Mouse (Mus musculus) heart, postnatal 10 days (tissue): ENCODE data around the gene Mup17. TPM values are rescaled to one million over a fixed set of nuclear protein-coding genes. Genes with fewer than 3 reads are reported as not detected.
A peak's percentile ranks its signal among the peaks of the same experiment; 100 is the strongest.
"Not testable (repeated sequence)": the region's sequence is repeated elsewhere in the genome, so short reads cannot be mapped to it uniquely, and the experiment has no call there.

Source experiments
- DNase-seq, 2 experiments: peaks; one replicate each; pipeline ENCODE4 v3.0.0; 2021
- intact Hi-C: fragments of 180-260 bp; cut with DNase I; formaldehyde crosslinking; loops from one replicate; pipeline ENCODE4 v1.15.1; 2025
- total RNA-seq, 2 experiments: library from RNA; stranded (reverse); gene quantifications; 2 replicates each; pipeline ENCODE4 v1.2.3; 2021

The Mup17 gene
- not detected for total RNA-seq

DNA sequence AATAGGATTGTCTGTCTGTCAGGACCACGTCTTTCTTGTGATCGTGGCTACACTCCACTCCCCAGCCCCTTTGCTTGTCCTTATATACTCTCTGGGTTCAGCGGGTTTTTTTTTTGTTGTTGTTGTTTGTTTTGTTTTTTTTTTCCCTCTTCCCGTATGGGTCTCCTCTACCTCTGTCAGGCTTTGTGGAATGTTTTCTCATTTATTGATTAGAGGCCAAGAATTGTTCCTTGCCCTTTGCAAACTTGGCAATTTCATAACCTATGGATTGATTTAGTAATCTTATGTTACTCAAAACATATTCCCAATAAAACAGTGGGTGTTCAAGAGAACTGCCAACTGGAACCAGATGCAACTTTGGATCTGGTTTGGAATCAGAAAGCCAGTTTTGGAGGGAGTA, at the start of gene Mup17:
Gene Mup17 (minus strand): TSS at position 101 of the 400 bp plus-strand sequence.
- intact Hi-C loops, DNase-seq: not testable (repeated sequence)

DNA sequence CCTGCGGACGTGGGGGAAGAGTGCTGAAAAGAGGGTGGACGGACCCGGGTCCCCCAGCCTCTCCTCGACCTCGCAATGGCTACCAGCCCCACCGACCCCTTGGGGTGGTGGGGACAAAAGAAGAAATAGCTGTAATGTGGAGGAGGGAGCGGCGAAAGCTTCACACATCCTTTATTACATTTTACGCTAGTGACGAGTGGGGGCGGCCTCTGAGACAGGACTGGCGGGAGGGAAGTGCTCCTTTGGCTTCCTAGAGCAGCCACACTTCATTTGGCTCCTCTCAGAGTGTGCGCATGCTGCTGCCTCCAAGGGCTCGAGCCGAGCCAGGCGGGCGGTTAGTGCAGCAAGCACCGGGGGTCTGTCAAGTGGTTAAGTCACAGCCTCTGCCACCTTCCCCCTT, 24.1 kb downstream of the Mup17 start:
- intact Hi-C loops = not testable (repeated sequence)

DNA sequence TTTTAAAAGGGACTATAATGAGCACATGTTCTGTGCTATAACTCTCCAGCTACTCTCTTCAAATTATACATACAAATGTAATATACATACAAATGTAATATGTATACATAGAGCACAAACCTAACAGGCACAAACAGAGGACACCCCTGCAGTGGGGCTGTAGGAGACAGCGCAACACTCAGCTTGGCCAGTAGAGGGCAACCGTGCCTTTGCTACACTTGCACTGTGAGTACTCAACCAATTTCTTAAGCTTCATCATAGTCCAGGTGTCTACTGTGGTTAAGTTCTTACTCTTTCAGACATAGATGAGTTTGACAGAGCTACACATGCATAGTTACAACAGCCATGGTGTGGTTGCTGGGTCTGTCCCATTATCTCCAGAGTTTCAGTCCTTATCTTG, 39.8 kb downstream of the Mup17 start:
- intact Hi-C loops = not testable (repeated sequence)
- peak; percentile 6 for DNase-seq

More for the DNA sequence above, 24.1 kb downstream of the Mup17 start:
- not testable (repeated sequence) for DNase-seq

Other genes with a start within 250 kb of the Mup17 start
- not detected for gene Mup15, start 156.1 kb downstream of the Mup17 start, total RNA-seq
- gene Mup16, start 76.3 kb downstream of the Mup17 start, total RNA-seq = not detected
- gene Mup18, start 78.3 kb upstream of the Mup17 start, total RNA-seq = not detected
- not detected for gene Mup19, start 186.4 kb upstream of the Mup17 start, total RNA-seq
- not detected for gene Mup5, start 239.4 kb upstream of the Mup17 start, total RNA-seq